Mouse (Mus musculus) ES-Bruce4 (cell line): ENCODE data around the gene Ttll7. TPM values are rescaled to one million over a fixed set of nuclear protein-coding genes. Genes with fewer than 3 reads are reported as not detected.

Experiments used
- H3K27ac ChIP-seq: 2 replicates; pipeline ENCODE4 v1.5.1; 2012; ENCODE audit warnings: low read length, inconsistent platforms; ENCODE audit not compliant: insufficient read depth
- H3K27me3 ChIP-seq: 2 replicates; pipeline ENCODE4 v1.6.1; 2012; ENCODE audit warnings: mild to moderate bottlenecking, low read length, inconsistent platforms; ENCODE audit not compliant: control insufficient read depth, poor library complexity, insufficient read depth, severe bottlenecking
- H3K36me3 ChIP-seq: 2 replicates; pipeline ENCODE4 v1.6.1; 2012; ENCODE audit warnings: inconsistent platforms, mild to moderate bottlenecking, low read length, moderate library complexity; ENCODE audit not compliant: control insufficient read depth, poor library complexity, insufficient read depth, severe bottlenecking
- H3K4me1 ChIP-seq: one replicate; pipeline ENCODE4 v1.8.1; 2011; ENCODE audit warnings: low read length; ENCODE audit not compliant: control insufficient read depth, insufficient read depth
- H3K4me3 ChIP-seq: 2 replicates; pipeline ENCODE4 v1.5.1; 2011; ENCODE audit warnings: low read depth, mild to moderate bottlenecking, low read length
- H3K9ac ChIP-seq: 2 replicates; pipeline ENCODE4 v1.6.1; 2012; ENCODE audit warnings: low read depth, mild to moderate bottlenecking, inconsistent platforms; ENCODE audit not compliant: poor library complexity, severe bottlenecking
- H3K9me3 ChIP-seq: replicated peaks from 2 replicates; pipeline ENCODE4 v1.6.1; 2012; ENCODE audit warnings: mild to moderate bottlenecking, low read length, inconsistent platforms; ENCODE audit not compliant: control insufficient read depth, poor library complexity, insufficient read depth, severe bottlenecking
- CTCF ChIP-seq: IDR thresholded peaks from one replicate; pipeline ENCODE4 v1.8.1; 2011; ENCODE audit warnings: low read depth, low read length
- EP300 ChIP-seq: IDR thresholded peaks from 2 replicates; pipeline ENCODE4 v1.6.1; 2011; ENCODE audit warnings: low read depth, low read length; ENCODE audit not compliant: insufficient read depth
- POLR2A ChIP-seq: IDR thresholded peaks from one replicate; pipeline ENCODE4 v1.8.1; 2011; ENCODE audit warnings: low read length; ENCODE audit not compliant: insufficient read depth
- polyA plus RNA-seq: library from polyadenylated mRNA; stranded (reverse); fragments of >200 nt; gene quantifications from 2 replicates; pipeline ENCODE4 v1.2.4, GENCODE M21; 2011; ENCODE audit warnings: low read depth; ENCODE audit not compliant: missing spikeins, insufficient read depth, insufficient read length

The Ttll7 gene
- polyA plus RNA-seq, 1 experiment: 1.5 TPM

GRCm38 (mm10) chr3:146914798-146915197 is 62.6 kb downstream of the Ttll7 start:
- Histone ChIP-seq H3K27me3 (no peaks in the 10 kb centered on the region), H3K9ac (no peak overlapping the region), H3K27ac (no peak overlapping the region), H3K36me3 (no peaks in the 10 kb centered on the region), H3K9me3 (no peaks in the 10 kb centered on the region), H3K4me1 (no peaks in the 10 kb centered on the region), H3K4me3 (no peak overlapping the region)
- peak; percentile 93 for TF ChIP-seq CTCF
- TF ChIP-seq POLR2A: no peak

- Histone ChIP-seq H3K9me3 (no peaks in the 10 kb centered on the region), H3K27ac (no peak overlapping the region), H3K4me3 (no peak overlapping the region), H3K27me3 (no peaks in the 10 kb centered on the region), H3K36me3 (no peaks in the 10 kb centered on the region), H3K4me1 (no peaks in the 10 kb centered on the region), H3K9ac (no peak overlapping the region)
- no peak for TF ChIP-seq EP300
- TF ChIP-seq POLR2A: no peak
- TF ChIP-seq CTCF: no peak
These were observed 65.7 kb downstream of the Ttll7 start for GRCm38 (mm10) chr3:146917891-146918290.

GRCm38 (mm10) chr3:146918323-146918722 is 66.2 kb downstream of the Ttll7 start:
- H3K9me3 ChIP-seq: no peaks in the 10 kb centered on the region
- H3K4me3 ChIP-seq: no peak overlapping the region
- no peak overlapping the region for H3K27ac ChIP-seq
- TF ChIP-seq EP300 (no peak), CTCF (no peak), POLR2A (no peak)
- H3K27me3 ChIP-seq: no peaks in the 10 kb centered on the region
- no peaks in the 10 kb centered on the region for H3K4me1 ChIP-seq
- H3K9ac ChIP-seq: no peak overlapping the region
- no peaks in the 10 kb centered on the region for H3K36me3 ChIP-seq

GRCm38 (mm10) chr3:146927311-146928015 is 75.3 kb downstream of the Ttll7 start:
- no peaks in the 10 kb centered on the region for H3K9me3 ChIP-seq
- no peak overlapping the region for H3K4me3 ChIP-seq
- H3K36me3 ChIP-seq: no peaks in the 10 kb centered on the region
- H3K27me3 ChIP-seq: no peaks in the 10 kb centered on the region
- no peak overlapping the region for H3K27ac ChIP-seq
- no peak overlapping the region for H3K9ac ChIP-seq
- no peak for TF ChIP-seq POLR2A
- no peak for TF ChIP-seq CTCF
- TF ChIP-seq EP300: no peak
- H3K4me1 ChIP-seq: no peaks in the 10 kb centered on the region

- Histone ChIP-seq H3K4me3 (no peak overlapping the region), H3K9ac (no peak overlapping the region), H3K4me1 (no peaks in the 10 kb centered on the region), H3K27me3 (no peaks in the 10 kb centered on the region), H3K9me3 (no peaks in the 10 kb centered on the region), H3K36me3 (no peaks in the 10 kb centered on the region), H3K27ac (no peak overlapping the region)
- TF ChIP-seq EP300 (no peak), POLR2A (no peak), CTCF (no peak)
These were observed 76.0 kb downstream of the Ttll7 start for GRCm38 (mm10) chr3:146928141-146928540.

GRCm38 (mm10) chr3:146929011-146929410 is 76.8 kb downstream of the Ttll7 start:
- H3K9ac ChIP-seq: no peak overlapping the region
- no peak for TF ChIP-seq EP300
- no peak for TF ChIP-seq CTCF
- TF ChIP-seq POLR2A: no peak
- H3K4me3 ChIP-seq: no peak overlapping the region
- no peak overlapping the region for H3K27ac ChIP-seq
- H3K36me3 ChIP-seq: no peaks in the 10 kb centered on the region
- H3K27me3 ChIP-seq: no peaks in the 10 kb centered on the region
- H3K9me3 ChIP-seq: no peaks in the 10 kb centered on the region
- no peaks in the 10 kb centered on the region for H3K4me1 ChIP-seq
